Mouse (Mus musculus) E14TG2a.4 (cell line): ENCODE measurements at regions not wholly inside any gene's neighbourhood (a gene's known extent, or its start where the extent isn't known, plus 50 kb on each side); places are given as distances from the start of the nearest gene placed in this dataset.
"Not testable (repeated sequence)": the region's sequence is repeated elsewhere in the genome, so short reads cannot be mapped to it uniquely, and the experiment has no call there.

Experiments
- H3K27me3 ChIP-seq: 2 replicates; pipeline ENCODE4 v1.6.1; 2014; ENCODE audit warnings: low read length, control low read depth; ENCODE audit not compliant: insufficient read depth
- H3K36me3 ChIP-seq: 2 replicates; pipeline ENCODE4 v1.6.1; 2014; ENCODE audit warnings: low read length, control low read depth; ENCODE audit not compliant: insufficient read depth
- H3K4me1 ChIP-seq: replicated peaks from 2 replicates; pipeline ENCODE4 v1.6.1; 2014; ENCODE audit warnings: low read depth, low read length, control low read depth
- H3K4me3 ChIP-seq: replicated peaks from 2 replicates; pipeline ENCODE4 v1.5.1; 2014; ENCODE audit warnings: mild to moderate bottlenecking, low read length
- H3K9me3 ChIP-seq: 2 replicates; pipeline ENCODE4 v1.6.1; 2014; ENCODE audit warnings: low read length, control low read depth
- CTCF ChIP-seq: conservative IDR thresholded peaks from 2 replicates; pipeline ENCODE4 v1.5.1; 2014; ENCODE audit warnings: low read length
- NANOG ChIP-seq: IDR thresholded peaks from 2 replicates; pipeline ENCODE4 v1.6.1; 2014; ENCODE audit warnings: borderline replicate concordance, low read length, mixed read lengths
- POU5F1 ChIP-seq: IDR thresholded peaks from 2 replicates; pipeline ENCODE4 v1.6.1; 2014; ENCODE audit warnings: low read length, borderline replicate concordance

DNA sequence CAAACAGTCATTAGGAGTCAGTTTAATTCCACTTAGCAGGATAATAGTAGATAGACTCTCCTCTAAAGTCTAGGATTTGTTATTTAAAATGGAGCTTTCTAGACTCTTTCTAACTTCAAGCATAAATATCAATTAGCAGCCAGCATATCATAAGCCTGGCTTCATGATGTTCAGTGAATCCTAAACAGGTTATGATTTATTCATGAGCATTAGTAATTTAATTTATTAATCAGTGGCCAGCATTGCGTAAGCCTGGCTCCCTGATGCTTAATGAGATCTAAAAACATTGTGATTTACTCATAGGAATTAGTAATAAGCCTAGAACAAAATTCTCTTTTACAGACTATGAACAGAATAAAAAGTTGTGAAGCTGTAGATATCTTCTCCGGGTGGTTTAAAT, 64.6 kb upstream of the Rmdn2 start:
- TF ChIP-seq CTCF: no peak
- no peak for TF ChIP-seq POU5F1
- TF ChIP-seq NANOG: no peak

DNA sequence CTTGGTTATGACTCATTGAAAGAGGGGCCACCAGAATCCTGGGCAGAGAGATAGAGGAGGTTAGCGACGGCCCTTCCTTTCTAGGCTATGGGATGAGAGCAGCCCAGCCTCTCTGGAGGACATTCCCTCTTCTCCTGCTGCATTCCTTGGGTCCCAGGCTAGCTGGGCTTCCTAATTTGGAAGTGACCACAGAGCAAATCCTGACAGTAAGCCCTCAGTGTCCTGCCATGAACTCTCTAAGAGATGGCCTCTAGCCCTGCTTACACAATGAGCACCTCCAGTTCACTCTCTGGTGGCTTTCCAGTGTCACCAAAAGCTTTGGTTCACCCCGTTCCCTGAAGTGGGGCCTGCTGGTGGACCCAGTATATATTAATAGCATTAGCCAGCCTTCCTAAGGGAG, 64.1 kb upstream of the Rmdn2 start:
- Histone ChIP-seq H3K4me3 (no peak overlapping the region), H3K4me1 (no peaks in the 10 kb centered on the region), H3K27me3 (no peaks in the 10 kb centered on the region), H3K9me3 (no peaks in the 10 kb centered on the region), H3K36me3 (no peaks in the 10 kb centered on the region)
- TF ChIP-seq NANOG (no peak), CTCF (no peak), POU5F1 (no peak)

More for the DNA sequence above, 64.6 kb upstream of the Rmdn2 start:
- no peaks in the 10 kb centered on the region for H3K4me1 ChIP-seq
- no peaks in the 10 kb centered on the region for H3K27me3 ChIP-seq
- no peaks in the 10 kb centered on the region for H3K9me3 ChIP-seq
- no peak overlapping the region for H3K4me3 ChIP-seq
- no peaks in the 10 kb centered on the region for H3K36me3 ChIP-seq

DNA sequence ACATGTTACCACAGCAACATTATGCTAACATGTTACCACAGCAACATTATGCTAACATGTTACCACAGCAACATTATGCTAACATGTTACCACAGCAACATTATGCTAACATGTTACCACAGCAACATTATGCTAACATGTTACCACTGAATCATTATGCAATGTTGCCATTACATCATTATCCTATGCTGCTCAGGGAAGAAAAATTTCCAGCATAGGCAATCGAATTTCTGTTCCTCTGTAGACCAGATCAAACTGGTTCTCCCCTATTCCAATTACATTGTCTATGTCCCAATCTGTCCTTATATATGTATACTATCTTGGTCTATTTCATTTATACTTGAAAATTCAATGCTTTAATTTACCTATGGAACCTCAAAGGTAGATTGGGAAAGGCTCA, 61.3 kb upstream of the Rmdn2 start:
- H3K4me1 ChIP-seq, H3K4me3 ChIP-seq, H3K9me3 ChIP-seq, H3K36me3 ChIP-seq, H3K27me3 ChIP-seq: not testable (repeated sequence)

DNA sequence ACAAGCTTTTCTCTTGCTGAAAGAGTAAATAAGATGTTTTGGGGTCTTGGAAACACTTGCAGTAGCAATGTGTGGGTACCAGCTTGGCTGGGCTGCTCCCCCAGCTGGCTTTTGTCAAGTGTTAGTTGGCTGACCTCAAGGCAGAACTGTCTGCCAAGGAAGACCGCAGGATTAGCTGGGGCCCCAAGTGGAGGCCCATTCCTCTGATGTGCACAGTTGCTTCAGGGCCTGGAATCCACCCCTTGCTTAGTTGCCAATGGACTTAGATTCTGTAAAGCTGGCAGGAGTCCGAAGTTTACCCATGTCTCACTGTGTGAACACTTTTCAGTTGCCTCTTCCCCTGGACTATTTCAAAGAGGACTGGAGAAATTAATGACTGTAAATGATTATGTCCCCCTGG, 57.8 kb upstream of the Rmdn2 start:
- Histone ChIP-seq H3K36me3 (no peaks in the 10 kb centered on the region), H3K4me1 (no peaks in the 10 kb centered on the region), H3K4me3 (no peak overlapping the region), H3K27me3 (no peaks in the 10 kb centered on the region), H3K9me3 (peaks cover 5% of the 10 kb centered on the region; the same call in 1 of the 2 replicates)
- TF ChIP-seq CTCF (no peak), NANOG (no peak)

DNA sequence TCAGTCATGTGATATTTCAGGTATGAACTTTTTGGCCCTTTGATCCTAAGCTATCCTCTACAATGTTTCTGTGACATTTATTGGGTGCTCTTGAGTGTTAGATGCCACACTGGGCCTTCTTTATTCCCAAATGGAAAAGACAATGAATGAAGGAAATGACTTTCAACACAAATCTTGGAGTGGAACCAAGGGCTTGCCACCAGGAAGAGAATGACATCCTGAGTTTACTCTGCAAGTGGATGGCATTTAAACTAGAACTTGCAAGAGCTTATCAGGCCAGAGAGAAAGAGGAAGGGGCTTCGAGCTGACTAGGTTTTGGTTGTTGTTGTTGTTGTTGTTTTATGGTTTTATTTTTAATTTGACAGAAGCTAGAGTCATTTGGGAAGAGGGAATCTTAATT, 56.1 kb upstream of the Rmdn2 start:
- no peak for TF ChIP-seq POU5F1
- TF ChIP-seq NANOG: no peak
- no peak for TF ChIP-seq CTCF
- no peak overlapping the region for H3K4me3 ChIP-seq
- H3K4me1 ChIP-seq: no peaks in the 10 kb centered on the region
- no peaks in the 10 kb centered on the region for H3K36me3 ChIP-seq
- H3K27me3 ChIP-seq: no peaks in the 10 kb centered on the region
- peaks cover 23% of the 10 kb centered on the region for H3K9me3 ChIP-seq
